18 mouse cellular contexts compared by ENCODE assay signal in genomic region chr2:104669122-104669804, GRCm38 (mm10). TPM values are rescaled to one million over a fixed set of nuclear protein-coding genes. Genes with fewer than 3 reads are reported as not detected.
DNase-seq lines count a peak whose midpoint lies in the region; ATAC-seq and TF ChIP-seq lines count a peak whose summit lies in the region.
"Had no signal": no experiment of that assay in that cellular context is flagged by ENCODE, and none has a peak within 500 bp of the region (broad histone marks: within the 10 kb centered on the region; RNA-seq: fewer than 3 reads in every experiment).

No protein-coding gene starts in this region.

- in situ Hi-C loops in ES-E14 (cut with MboI; ENCODE audit: low sequenced_read_pairs in 2 of 2, unreplicated experiment in 2 of 2): no loop called here

- no peak for DNase-seq in gastrocnemius, adult 2 months
- no peak for DNase-seq in gastrocnemius, adult 18-20 months (ENCODE audit: low spot score)
- DNase-seq in midbrain, postnatal 0 days (ENCODE audit: low spot score): no peak
- peak; percentile 52 for DNase-seq in ES-E14 (ENCODE audit: low read depth, low spot score)
- DNase-seq in liver, postnatal 0 days: no peak
- no peak for DNase-seq in cerebellum, adult 9-11 months
- DNase-seq in testis, postnatal 10 days (ENCODE audit: low spot score): no peak
- DNase-seq: cerebellum, postnatal 14 days; heart, postnatal 4 days; kidney, adult 18-20 months; lung, postnatal 10 days; thymus, adult 2 months had no signal

- ATAC-seq in midbrain, postnatal 0 days (ENCODE audit: low FRiP score): no peak
- no peak for ATAC-seq in midbrain, embryonic 15.5 days (replicated peaks)
- no peak for ATAC-seq in liver, postnatal 0 days

- no peak overlapping the region for H3K4me2 ChIP-seq in midbrain, postnatal 0 days (ENCODE audit: low read depth, low read length, poor library complexity, severe bottlenecking)
- H3K4me2 ChIP-seq in midbrain, embryonic 15.5 days: no peak overlapping the region
- H3K4me2 ChIP-seq in liver, postnatal 0 days (ENCODE audit: low read depth, low read length): no peak overlapping the region
- H3K4me2 ChIP-seq: embryonic facial prominence, embryonic 12.5 days; forebrain, embryonic 12.5 days; limb, embryonic 12.5 days; midbrain, embryonic 12.5 days; neural tube, embryonic 13.5 days had no signal

- peak; percentile 20 for TF ChIP-seq CTCF in gastrocnemius, adult 2 months (IDR thresholded peaks at IDR 0.05)
- TF ChIP-seq CTCF in midbrain, postnatal 0 days (IDR thresholded peaks at IDR 0.05): peak; percentile 40; the same call in 1 of the 2 replicates
- TF ChIP-seq CTCF in liver, postnatal 0 days (IDR thresholded peaks at IDR 0.05; ENCODE audit: low read depth): peak; percentile 55

- H3K36me3 ChIP-seq in midbrain, postnatal 0 days (ENCODE audit: insufficient read depth, low read length): peaks cover 18% of the 10 kb centered on the region; the same call in 1 of the 2 replicates
- peaks cover 16% of the 10 kb centered on the region for H3K36me3 ChIP-seq in midbrain, embryonic 15.5 days (replicated peaks)
- peaks cover 5% of the 10 kb centered on the region for H3K36me3 ChIP-seq in ES-E14 (ENCODE audit: control insufficient read depth, insufficient read depth, low read length, poor library complexity, severe bottlenecking)
- peaks cover 5% of the 10 kb centered on the region for H3K36me3 ChIP-seq in liver, postnatal 0 days (replicated peaks; ENCODE audit: insufficient read depth, low read length)

- intact Hi-C loops in gastrocnemius, adult 2 months (cut with DNase I): no loop called here

- no peak overlapping the region for H3K4me3 ChIP-seq in gastrocnemius, adult 2 months
- H3K4me3 ChIP-seq in midbrain, postnatal 0 days (ENCODE audit: low read depth, low read length): no peak overlapping the region
- H3K4me3 ChIP-seq in midbrain, embryonic 15.5 days: no peak overlapping the region
- no peak overlapping the region for H3K4me3 ChIP-seq in ES-E14 (ENCODE audit: insufficient read depth in 1 of 2, low read depth in 1 of 2, low read length in 2 of 2, poor library complexity in 1 of 2, severe bottlenecking in 1 of 2)
- H3K4me3 ChIP-seq in liver, postnatal 0 days (ENCODE audit: low read depth, low read length): no peak overlapping the region
- H3K4me3 ChIP-seq: embryonic facial prominence, embryonic 12.5 days; forebrain, embryonic 12.5 days; limb, embryonic 12.5 days; midbrain, embryonic 12.5 days; neural tube, embryonic 13.5 days had no signal

- no peak overlapping the region for H3K9ac ChIP-seq in midbrain, postnatal 0 days (replicated peaks; ENCODE audit: low read length, poor library complexity, severe bottlenecking)
- H3K9ac ChIP-seq in midbrain, embryonic 15.5 days: no peak overlapping the region
- no peak overlapping the region for H3K9ac ChIP-seq in ES-E14 (ENCODE audit: insufficient read depth, low read depth, low read length, poor library complexity, severe bottlenecking)
- H3K9ac ChIP-seq in liver, postnatal 0 days (replicated peaks): no peak overlapping the region
- H3K9ac ChIP-seq: embryonic facial prominence, embryonic 12.5 days; forebrain, embryonic 12.5 days; limb, embryonic 12.5 days; midbrain, embryonic 12.5 days; neural tube, embryonic 13.5 days had no signal

- WGBS in midbrain, postnatal 0 days: 91% methylated on average over 6 of the region's 6 CpGs
- WGBS in midbrain, embryonic 15.5 days: 85% methylated on average over 6 of the region's 6 CpGs
- 74% methylated on average over 6 of the region's 6 CpGs for WGBS in liver, postnatal 0 days (ENCODE audit: insufficient replicate concordance)

- H3K27ac ChIP-seq in gastrocnemius, adult 2 months: no peak overlapping the region
- no peak overlapping the region for H3K27ac ChIP-seq in midbrain, postnatal 0 days (ENCODE audit: low read depth, low read length)
- H3K27ac ChIP-seq in midbrain, embryonic 15.5 days: no peak overlapping the region
- no peak overlapping the region for H3K27ac ChIP-seq in ES-E14 (ENCODE audit: insufficient read depth, low read depth, low read length, poor library complexity, severe bottlenecking)
- no peak overlapping the region for H3K27ac ChIP-seq in liver, postnatal 0 days (ENCODE audit: low read depth)
- H3K27ac ChIP-seq: embryonic facial prominence, embryonic 12.5 days; forebrain, embryonic 12.5 days; limb, embryonic 12.5 days; midbrain, embryonic 12.5 days; neural tube, embryonic 13.5 days had no signal

- H3K4me1 ChIP-seq in midbrain, postnatal 0 days (ENCODE audit: insufficient read depth, low read length): no peaks in the 10 kb centered on the region
- no peaks in the 10 kb centered on the region for H3K4me1 ChIP-seq in midbrain, embryonic 15.5 days
- H3K4me1 ChIP-seq in ES-E14 (ENCODE audit: control insufficient read depth in 2 of 2, insufficient read depth in 2 of 2, low read length in 2 of 2, poor library complexity in 1 of 2): peaks cover 0 to 3% of the 10 kb centered on the region in 2 experiments; a peak in 2 of 4 replicates
- H3K4me1 ChIP-seq in liver, postnatal 0 days (ENCODE audit: insufficient read depth): peaks cover 3% of the 10 kb centered on the region; the same call in 1 of the 2 replicates
- H3K4me1 ChIP-seq: embryonic facial prominence, embryonic 12.5 days; limb, embryonic 12.5 days; midbrain, embryonic 12.5 days; neural tube, embryonic 13.5 days had no signal

- H3K27me3 ChIP-seq in midbrain, postnatal 0 days (ENCODE audit: insufficient read depth, low read length): no peaks in the 10 kb centered on the region
- no peaks in the 10 kb centered on the region for H3K27me3 ChIP-seq in midbrain, embryonic 15.5 days (replicated peaks)
- no peaks in the 10 kb centered on the region for H3K27me3 ChIP-seq in liver, postnatal 0 days (ENCODE audit: insufficient read depth, low read length)
- H3K27me3 ChIP-seq: embryonic facial prominence, embryonic 12.5 days; forebrain, embryonic 12.5 days; limb, embryonic 12.5 days; midbrain, embryonic 12.5 days; neural tube, embryonic 13.5 days had no signal

- TF ChIP-seq EP300 in liver, postnatal 0 days (IDR thresholded peaks at IDR 0.05; ENCODE audit: low read depth): no peak

- H3K9me3 ChIP-seq in midbrain, postnatal 0 days (ENCODE audit: low read length): no peaks in the 10 kb centered on the region
- no peaks in the 10 kb centered on the region for H3K9me3 ChIP-seq in midbrain, embryonic 15.5 days
- H3K9me3 ChIP-seq in ES-E14 (ENCODE audit: control insufficient read depth, insufficient read depth, low read depth, low read length): no peaks in the 10 kb centered on the region
- no peaks in the 10 kb centered on the region for H3K9me3 ChIP-seq in liver, postnatal 0 days (ENCODE audit: low read length)
- H3K9me3 ChIP-seq: embryonic facial prominence, embryonic 12.5 days; forebrain, embryonic 12.5 days; limb, embryonic 12.5 days; midbrain, embryonic 12.5 days; neural tube, embryonic 13.5 days had no signal

TF ChIP-seq in ES-E14, 5 proteins besides CTCF, POLR2A, EP300 and RAD21:
- TF ChIP-seq ZNF384 (IDR thresholded peaks at IDR 0.05; ENCODE audit: low read depth, low read length) (no peak), HCFC1 (IDR thresholded peaks at IDR 0.05; ENCODE audit: borderline replicate concordance, insufficient read depth, low read length) (no peak), MAFK (IDR thresholded peaks at IDR 0.05; ENCODE audit: insufficient read depth, low read depth, low read length) (no peak)

RNA-seq across cellular contexts. Expression of gene Tcp11l1, which starts 42.7 kb away (rescaled TPM):
- total RNA-seq in gastrocnemius, adult 2 months (2021): 1 to 10 TPM; 8.6 to 9.2 TPM
- 10 to 100 TPM in 1 of 2 experiments, 1 to 10 TPM in 1; 7.1 to 10.8 TPM for total RNA-seq in gastrocnemius, adult 18-20 months (2021)
- total RNA-seq in midbrain, postnatal 0 days (2014; rRNA removed): 27.8 and 28.2 TPM in 2 replicates
- polyA plus RNA-seq in midbrain, postnatal 0 days (2015; fragmentation: Nextera tagmentation; extraction: Ambion mirVana): 51.6 and 58.8 TPM in 2 replicates
- 59.5 and 65.1 TPM in 2 replicates for polyA plus RNA-seq in midbrain, embryonic 15.5 days (2015; fragmentation: Nextera tagmentation; extraction: Ambion mirVana)
- 8.3 and 11.9 TPM in 2 replicates for total RNA-seq in ES-E14 (2012; rRNA removed)
- polyA plus RNA-seq in liver, postnatal 0 days (2015; fragmentation: Nextera tagmentation; extraction: Ambion mirVana): 10.5 and 12.1 TPM in 2 replicates

RNA-seq across cellular contexts. Expression of gene Pin1rt1, which starts 46.9 kb away (rescaled TPM):
- not detected for total RNA-seq in gastrocnemius, adult 2 months (2021)
- not detected for total RNA-seq in gastrocnemius, adult 18-20 months (2021)
- not detected in 2 replicates for total RNA-seq in midbrain, postnatal 0 days (2014; rRNA removed)
- polyA plus RNA-seq in midbrain, postnatal 0 days (2015; fragmentation: Nextera tagmentation; extraction: Ambion mirVana): not detected in 2 replicates
- 0.19 and 0.34 TPM in 2 replicates for polyA plus RNA-seq in midbrain, embryonic 15.5 days (2015; fragmentation: Nextera tagmentation; extraction: Ambion mirVana)
- not detected in 2 replicates for total RNA-seq in ES-E14 (2012; rRNA removed)
- not detected in 2 replicates for polyA plus RNA-seq in liver, postnatal 0 days (2015; fragmentation: Nextera tagmentation; extraction: Ambion mirVana)
- total RNA-seq: heart, postnatal 4 days had no signal
- polyA plus RNA-seq: forebrain, embryonic 12.5 days; limb, embryonic 12.5 days; midbrain, embryonic 12.5 days; neural tube, embryonic 13.5 days; thymus, adult 2 months had no signal
